Mouse (Mus musculus): ENCODE measurements at regions not wholly inside any gene's neighbourhood (a gene's known extent, or its start where the extent isn't known, plus 50 kb on each side); places are given as distances from the start of the nearest gene placed in this dataset.
"Not testable (repeated sequence)": the region's sequence is repeated elsewhere in the genome, so short reads cannot be mapped to it uniquely, and the experiment has no call there.

DNA sequence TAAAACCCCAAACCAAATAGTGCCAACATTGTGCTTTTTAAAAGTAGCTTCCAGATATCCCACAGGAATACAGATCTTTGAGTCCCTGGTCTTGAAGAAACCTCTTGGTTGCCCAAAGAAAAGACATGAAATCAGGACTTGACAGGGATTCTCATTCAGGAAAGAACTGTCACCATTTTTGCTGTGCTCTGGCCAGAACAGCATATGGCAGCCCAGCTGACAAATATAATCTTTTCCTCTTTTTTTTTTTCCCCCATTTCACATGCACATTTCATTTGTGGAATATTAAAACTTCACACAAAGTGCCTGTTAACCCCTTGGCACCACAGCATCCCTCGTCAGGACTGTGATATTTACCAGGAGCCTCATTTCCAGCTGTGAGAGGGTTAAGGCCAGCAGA lies 783.0 kb downstream of the Cypt12 start:
- intact Hi-C loops (cut with DNase I), result no loop called here

DNA sequence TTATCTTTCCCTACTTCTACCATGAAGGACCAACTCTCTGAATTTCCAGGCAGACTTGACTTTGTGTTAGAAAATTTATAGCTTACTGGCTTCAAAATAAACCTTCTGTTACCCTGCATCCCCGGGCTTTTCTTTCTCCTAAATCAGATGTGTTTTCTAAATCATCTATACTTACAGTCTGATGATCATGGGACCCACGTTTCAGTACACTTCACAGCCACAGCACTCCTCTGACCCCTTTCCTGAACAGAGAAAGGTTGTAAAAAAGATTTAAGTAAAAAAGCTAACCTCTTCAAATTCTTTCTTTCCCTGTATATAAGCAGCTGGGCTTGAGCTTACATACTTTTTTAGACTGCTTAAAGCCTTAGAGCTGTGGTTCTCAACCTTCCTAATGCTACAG lies 783.5 kb downstream of the Cypt12 start:
- intact Hi-C loops (cut with DNase I), result no loop called here
- no peak for DNase-seq (ENCODE audit: low spot score)

More for the DNA sequence above, 783.0 kb downstream of the Cypt12 start:
- DNase-seq (ENCODE audit: low spot score), result no peak

DNA sequence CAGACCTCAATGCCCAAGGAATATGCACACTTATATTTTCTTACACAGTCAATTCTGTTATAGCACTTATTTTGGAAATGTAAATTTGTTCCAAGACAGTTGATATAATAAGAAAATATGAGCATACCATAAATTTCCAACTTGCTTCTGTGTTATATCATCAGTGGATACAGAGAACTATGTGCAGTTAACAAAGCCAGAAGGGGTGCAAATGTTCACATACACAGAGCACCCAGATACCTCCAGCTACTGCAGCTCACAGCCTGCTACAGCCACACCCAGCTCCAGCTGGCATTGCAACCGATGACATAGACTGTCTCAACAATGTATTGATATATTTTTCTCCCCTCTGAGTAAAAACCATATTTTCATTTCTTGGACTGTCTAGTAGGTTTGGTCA lies 785.3 kb downstream of the Cypt12 start:
- intact Hi-C loops (cut with DNase I), result no loop called here

DNA sequence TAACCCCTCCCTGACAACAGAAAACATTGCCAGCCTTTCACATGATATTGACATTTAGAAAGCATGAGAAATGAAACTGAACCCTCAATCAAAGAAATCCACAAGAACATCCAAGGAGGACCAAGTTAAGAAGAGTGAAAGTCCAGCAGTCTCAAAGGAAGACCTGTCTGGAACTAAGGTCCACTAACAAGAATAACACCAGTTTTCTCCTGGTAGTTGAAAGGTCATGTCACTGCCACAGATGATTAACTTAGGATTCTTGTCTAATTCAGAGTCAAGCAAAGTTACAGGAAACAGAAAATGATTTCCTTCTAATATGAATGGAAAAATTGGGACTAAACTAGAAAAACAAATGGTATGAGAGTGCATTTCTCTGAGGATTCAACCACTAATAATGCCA lies 790.7 kb downstream of the Cypt12 start:
- intact Hi-C loops (cut with DNase I), result no loop called here
- no peak for DNase-seq (ENCODE audit: low spot score)

More for the DNA sequence above, 785.3 kb downstream of the Cypt12 start:
- no peak for DNase-seq (ENCODE audit: low spot score)

DNA sequence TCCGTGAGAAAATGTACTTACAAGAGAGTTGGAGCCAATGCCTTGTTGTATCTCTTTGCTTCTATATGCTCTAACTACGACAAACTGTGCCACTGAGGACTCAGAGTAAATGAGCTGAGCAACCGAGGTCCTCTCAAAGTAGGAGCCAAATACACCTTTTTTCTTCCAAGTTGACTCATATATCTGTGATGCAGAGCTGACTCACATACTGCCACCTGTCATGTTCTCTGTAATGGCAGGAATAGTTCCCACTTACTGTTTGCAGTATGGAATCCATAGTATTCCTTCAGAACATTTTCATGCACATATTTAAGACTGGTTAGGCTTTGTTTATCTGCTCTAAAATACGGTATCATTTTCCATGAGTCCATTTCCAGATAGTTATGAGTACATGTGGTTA lies 792.1 kb downstream of the Cypt12 start:
- intact Hi-C loops (cut with DNase I), result no loop called here
- no peak for DNase-seq (ENCODE audit: low spot score)

DNA sequence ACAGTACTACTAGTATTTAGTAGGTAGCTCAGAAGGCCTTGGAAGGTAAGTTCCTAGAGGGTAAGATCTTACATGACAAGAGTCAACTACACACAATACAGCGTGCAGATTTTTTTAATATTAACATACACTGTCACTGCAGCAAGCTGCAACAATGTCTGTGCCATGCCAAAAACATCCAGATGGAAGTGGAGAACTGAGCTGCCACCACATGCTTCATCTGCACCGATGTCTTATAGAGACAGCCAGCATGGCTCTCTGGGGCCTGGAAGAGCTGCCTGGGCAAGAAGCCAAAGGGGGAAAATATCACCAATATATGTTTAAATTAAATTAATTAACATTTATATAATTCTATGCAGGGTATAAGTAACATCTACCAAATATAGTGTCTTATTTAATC lies 795.3 kb downstream of the Cypt12 start:
- intact Hi-C loops (cut with DNase I), result no loop called here

DNA sequence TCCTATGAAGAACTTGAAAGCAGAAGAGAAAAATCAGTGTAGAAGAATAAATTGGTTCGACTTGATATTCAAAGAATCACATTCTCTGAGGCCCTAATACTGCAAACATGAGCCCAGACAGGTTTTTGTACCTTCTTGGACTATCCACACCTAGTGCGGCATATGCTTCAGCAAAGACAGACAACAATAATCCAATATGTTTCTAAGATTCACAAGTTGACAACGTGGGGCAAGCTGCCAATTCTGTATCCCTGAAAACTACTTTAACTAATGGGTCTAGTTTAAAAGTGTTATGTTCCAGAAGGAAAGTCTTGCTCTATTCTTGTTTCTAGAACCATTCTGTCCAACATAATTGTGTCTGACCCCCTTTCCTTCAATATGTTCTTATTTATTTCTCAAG lies 796.0 kb downstream of the Cypt12 start:
- intact Hi-C loops (cut with DNase I), result no loop called here
- no peak for DNase-seq (ENCODE audit: low spot score)

More for the DNA sequence above, 795.3 kb downstream of the Cypt12 start:
- no peak for DNase-seq (ENCODE audit: low spot score)

DNA sequence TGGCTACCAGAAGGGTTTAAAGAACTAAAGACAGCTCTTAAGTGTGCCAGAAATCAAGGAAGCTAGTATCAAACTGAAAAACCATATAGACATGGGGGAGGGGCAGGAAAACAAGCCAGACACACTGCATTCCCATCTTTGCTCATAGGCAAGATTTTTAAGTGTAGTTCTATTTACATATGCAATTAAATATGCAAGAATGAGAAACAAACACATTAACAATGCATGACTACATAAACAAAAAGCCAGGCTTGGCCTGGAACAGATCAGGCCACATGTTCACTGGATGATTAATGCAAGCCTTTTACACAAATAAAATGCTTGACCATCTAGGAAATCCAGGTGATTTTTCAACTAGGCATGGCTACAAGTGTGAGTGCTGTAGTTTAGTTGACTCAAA lies 798.0 kb downstream of the Cypt12 start:
- intact Hi-C loops (cut with DNase I), result no loop called here
- no peak for DNase-seq (ENCODE audit: low spot score)

DNA sequence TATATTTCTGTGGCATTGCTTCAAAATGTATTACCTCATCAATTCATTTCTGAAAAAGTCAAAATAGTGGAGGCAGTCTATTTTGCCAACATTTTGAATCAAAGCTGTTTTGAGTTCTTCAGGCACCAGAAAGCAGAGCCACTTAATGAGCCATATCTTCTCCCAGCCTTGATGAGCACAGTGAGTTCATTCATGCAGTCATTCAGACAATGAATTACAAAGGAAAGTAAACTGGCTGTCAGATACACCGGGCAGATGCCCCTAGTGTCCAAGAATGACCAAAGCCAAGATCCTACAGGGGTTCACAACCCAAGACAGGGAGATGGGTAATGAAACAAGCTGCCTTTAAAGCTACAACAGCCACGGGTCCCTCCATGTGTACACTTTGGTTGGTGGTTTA lies 798.7 kb downstream of the Cypt12 start:
- intact Hi-C loops (cut with DNase I), result no loop called here

DNA sequence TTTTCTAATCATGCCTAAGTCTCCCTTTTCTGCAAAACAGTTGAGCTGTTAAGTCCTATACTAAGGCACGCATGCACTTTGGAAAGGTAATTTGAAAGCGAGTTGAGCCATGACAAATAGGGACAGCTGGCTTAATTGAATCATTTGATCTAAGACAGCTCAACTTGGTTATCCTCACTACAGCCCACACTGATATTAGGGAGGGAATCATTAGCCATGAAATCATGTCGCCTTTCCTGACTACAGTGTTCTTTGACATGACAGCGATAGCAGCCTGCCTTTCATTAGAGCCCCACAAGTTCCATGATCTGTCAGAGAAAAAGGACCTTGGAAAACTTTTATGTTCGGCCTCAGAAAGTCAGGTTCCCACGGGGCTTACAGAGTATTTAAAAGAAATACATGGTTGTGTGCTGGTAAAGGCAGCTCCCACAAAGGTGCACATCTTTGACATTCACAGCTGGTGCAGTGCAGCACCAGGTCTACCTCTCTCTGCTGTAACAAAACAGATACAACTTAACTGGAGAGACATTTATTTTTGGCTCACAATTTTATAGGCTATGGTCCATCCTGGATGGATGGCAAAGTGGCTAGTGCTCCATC lies 803.5 kb downstream of the Cypt12 start:
- no peak for DNase-seq (ENCODE audit: low spot score)
- intact Hi-C loops (cut with DNase I), result no loop called here

More for the DNA sequence above, 798.7 kb downstream of the Cypt12 start:
- DNase-seq (ENCODE audit: low spot score), result no peak

DNA sequence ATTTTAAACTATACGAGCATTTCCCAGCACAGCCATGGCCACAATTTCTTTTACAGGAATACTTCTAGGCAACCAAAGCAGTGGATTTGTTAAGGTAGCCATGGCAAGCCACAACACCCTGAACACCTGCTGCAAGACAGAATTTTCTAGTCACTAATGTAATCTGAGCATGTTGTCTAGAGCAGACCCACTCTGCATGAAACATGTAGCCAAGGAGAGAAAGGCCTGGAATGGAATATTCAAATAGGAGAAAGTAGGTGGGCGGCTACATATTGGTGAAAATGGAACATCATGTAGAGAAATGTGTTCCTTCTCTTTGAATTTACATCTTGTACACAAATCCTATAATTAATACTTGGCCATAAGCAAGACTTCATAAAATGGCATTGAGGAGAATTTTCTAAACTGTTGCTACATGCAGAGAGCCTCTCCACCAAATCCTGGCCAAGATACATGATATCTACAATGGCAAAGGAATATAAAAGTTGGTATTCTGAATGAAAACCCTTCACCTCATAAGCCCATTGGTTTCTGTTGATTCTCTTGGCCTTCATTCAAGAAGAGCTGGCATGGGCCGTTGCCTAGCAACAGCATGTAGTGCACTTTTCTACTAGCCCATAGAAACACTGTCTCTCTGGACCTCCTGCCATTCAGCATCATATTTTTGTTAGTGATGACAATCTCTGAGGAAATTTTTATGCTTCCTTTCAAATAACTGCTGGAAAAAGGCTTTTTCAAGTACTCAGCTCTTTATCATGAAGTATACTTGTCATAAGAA lies 816.3 kb downstream of the Cypt12 start:
- intact Hi-C loops (cut with DNase I), result no loop called here
- DNase-seq (ENCODE audit: low spot score), result no peak

DNA sequence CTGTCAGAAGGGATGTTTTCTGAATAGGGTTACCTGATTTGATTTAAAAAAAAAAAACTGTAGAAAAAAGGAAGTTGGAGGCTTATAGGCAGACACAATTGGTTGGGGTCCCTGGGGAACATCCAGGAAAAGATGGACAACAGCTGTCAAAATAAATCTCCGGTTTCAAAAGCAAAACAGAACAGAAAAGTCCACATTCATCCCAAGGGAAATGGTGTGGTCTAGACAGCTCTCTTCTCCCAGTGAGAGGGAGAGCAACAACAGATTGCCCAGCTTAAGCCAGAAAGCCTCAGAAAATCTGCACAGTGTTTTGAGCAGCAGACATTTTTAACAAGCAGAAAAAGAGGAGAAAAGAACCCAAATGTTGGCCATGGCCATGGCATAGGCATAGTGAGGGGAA lies 830.3 kb downstream of the Cypt12 start:
- intact Hi-C loops (cut with DNase I), result no loop called here
- no peak for DNase-seq (ENCODE audit: low spot score)

DNA sequence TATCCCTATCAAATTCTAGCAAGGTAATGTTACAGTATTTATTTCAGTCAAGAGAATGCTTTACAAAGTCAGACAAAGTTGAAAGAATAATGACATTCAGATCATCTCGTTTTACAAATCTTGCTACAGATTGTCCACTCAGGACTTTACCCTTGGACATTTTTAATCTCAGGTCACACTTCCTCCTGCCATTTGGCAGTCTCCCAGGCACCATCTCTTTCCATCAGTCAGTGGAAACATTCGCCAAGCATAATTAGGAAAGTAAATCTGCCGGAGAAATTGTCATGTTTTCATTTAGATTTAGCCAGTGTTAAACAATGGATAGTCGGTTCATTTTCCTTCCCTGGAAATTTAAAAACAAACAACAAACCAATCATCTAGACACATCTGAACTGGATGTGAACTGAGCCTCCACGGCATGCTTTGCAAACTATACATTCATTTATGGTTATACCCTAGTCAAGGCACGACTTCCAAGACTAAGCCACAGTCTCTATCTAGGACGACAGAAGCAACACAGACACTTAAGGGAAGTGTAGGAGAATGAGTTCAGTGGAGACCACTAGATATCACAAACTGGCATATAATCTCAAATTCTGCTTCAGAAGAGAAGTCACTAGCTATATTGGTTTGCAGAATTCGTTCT lies 839.4 kb downstream of the Cypt12 start:
- intact Hi-C loops (cut with DNase I), result no loop called here
- no peak for DNase-seq (ENCODE audit: low spot score)

DNA sequence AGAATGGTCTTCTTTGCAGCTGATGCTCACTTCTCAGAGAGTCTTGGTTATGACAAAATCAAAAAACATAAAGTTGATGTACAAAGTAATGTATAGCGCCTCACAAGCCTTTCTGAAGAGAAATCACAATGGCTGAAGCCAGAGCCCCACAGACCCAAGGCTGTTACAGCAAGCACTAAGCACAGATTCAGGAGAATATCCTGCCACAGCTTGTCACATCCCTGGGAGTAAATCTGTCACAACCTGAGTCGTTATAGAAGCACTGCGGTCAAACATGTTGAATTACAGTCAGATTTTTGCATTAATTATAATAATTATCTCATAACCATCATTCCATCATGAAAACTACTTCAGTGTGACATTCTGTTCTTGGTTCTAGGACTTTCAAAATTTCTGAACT lies 825.7 kb downstream of the 1700064H15Rik start:
- DNase-seq (ENCODE audit: low spot score), result no peak
- intact Hi-C loops (cut with DNase I), result no loop called here

DNA sequence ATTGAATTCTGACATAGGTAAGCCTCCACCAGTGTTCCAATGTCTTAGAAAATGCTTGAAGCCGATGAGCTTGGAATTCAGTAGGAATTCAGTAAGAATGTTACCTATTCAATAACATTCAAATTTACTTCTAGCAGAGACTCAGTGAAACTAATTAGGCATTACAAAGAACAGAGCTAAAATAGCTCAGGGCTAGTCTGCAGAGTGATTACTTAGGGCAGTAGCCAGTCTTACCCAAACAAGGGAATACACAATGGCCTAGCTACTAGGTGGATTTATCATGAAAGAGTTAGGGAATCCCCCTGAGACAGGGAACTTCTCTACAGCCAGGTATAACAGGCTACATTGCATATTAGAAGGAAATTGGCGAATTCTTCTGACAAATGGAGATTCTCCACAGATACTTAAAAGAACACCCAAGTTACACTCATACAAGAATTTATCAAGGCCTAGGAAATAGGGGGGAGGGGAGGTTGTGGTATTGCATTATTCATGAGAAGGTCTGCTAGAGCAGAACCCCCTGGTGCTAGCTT lies 799.6 kb downstream of the 1700064H15Rik start:
- DNase-seq (ENCODE audit: low spot score); intact Hi-C loops (cut with DNase I): not testable (repeated sequence)

DNA sequence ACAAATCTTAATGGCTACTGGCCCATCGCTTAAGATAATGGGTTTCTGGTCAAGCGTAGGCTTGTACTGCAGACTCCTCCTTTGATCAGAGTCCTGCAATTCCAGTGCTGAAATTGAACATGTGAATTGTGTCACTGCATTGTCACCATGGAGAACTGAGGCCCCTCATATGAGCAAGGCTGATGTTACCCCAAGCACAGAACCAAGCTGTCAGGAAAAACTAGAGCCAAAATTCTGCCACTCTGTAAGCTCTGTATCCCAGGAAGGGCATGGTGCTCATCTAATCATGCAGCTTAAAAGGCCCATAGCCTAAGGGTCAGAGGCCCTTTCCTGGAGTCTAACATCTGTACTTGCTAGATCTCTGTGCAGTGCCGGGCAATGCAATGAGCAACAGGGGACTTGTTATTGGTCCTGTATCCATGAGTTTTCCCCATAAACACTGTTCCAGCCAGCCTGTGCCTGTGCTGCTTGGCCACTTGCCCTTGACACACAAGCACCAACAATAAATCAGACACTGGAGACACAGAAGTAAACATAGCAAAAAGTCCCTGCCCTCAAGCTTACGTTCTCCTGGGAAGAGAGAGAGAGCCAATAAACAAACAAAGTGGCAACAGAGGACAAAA lies 760.2 kb downstream of the 1700064H15Rik start:
- intact Hi-C loops (cut with DNase I), result no loop called here
- DNase-seq (ENCODE audit: low spot score), result no peak

DNA sequence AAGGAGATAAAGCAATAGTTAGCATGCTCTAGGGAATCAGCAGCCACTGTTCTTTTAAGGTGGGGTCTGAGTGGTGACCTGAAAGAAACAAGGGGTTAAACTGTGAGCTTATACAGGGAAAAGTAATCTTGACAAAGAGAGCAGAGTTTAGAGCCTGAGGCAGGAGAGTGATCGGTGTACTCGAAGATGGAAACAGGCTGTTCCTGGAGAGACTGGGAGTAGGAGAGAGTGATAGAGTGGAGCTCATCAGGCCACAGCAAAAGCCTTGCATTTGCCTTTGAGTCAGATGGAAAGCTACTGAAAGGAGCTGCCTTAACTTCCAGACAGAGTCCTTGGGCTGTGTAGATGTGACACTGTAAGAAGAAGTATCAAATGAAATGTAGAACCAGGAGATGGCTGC lies 759.7 kb downstream of the 1700064H15Rik start:
- intact Hi-C loops (cut with DNase I), result no loop called here
- no peak for DNase-seq (ENCODE audit: low spot score)

DNA sequence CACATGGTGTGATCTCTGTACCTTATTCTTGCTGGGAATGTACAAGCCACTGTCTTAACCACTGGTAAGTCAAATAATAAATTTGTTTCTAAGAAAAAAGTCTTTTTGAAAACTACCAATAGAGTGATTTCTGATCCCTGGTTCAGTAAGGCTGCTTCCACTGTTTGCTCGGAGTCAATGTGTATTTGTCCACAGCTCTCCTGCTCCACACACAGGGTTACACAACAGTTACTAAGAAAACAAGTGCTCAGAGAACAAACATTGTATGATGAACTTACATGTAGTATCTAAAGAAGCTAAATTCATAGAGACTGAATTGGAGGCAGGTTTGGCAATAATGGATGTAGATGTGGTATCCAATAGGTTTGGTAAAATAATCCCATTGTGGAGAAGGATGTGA lies 751.4 kb downstream of the 1700064H15Rik start:
- intact Hi-C loops (cut with DNase I), result no loop called here
- DNase-seq (ENCODE audit: low spot score), result no peak

DNA sequence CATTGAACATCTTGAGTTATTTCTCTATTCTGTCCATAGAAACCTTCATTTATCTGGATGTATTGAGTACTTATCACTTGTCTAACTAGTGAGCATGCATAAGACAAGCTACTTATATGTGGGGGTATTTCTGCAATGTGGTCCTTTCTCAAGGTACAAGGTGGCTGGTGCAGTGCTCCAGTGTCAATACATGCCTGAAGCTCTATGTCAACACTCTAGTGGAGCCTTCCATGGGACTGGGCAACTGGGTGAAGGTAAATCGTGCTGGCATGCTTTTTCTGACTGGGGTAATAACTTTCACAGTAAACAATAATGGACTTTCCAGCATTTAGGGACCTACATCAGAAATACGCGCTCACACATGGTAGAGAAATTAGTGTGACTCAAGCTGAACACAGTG lies 750.9 kb downstream of the 1700064H15Rik start:
- intact Hi-C loops (cut with DNase I), result no loop called here
- DNase-seq (ENCODE audit: low spot score), result no peak

DNA sequence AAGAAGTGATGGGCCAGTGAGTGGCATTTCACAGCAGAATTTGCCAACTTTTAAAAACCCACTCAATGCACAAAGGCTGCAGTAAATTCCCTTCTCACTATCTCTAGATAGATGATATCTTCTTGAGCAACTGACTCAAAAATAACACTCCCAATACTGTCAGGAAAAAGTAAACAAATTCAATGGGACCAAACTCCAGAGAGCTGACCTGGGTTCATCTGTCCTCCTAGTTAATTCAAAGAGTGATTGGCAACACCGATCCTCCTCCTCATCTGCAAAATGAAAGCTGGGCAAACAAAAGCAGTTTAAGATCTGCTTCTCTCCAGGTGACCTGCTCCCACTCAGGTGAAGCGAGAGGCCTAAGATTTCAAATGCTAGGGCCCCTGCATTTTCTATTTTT lies 747.3 kb downstream of the 1700064H15Rik start:
- intact Hi-C loops (cut with DNase I), result no loop called here
- no peak for DNase-seq (ENCODE audit: low spot score)

DNA sequence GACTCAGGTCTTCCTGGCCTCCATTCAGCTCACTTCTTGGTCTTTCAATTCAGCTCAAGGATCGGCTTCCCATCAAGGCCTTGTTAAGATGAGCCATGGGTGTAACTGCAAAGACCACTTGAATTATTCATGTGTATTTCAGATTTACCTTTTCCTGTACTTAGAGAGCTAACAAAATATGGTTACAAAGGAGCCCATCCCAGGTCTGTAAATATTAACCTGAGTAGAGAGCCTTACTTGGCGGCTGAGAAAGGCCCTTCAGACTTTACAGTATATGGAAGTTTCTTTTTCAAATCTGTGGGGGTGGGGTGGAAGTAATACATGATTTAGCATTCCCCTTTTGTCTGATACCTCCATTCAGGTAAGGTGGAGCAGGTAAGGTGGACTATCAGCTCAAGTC lies 735.7 kb downstream of the 1700064H15Rik start:
- DNase-seq (ENCODE audit: low spot score), result no peak
- intact Hi-C loops (cut with DNase I), result no loop called here

Data from heart, postnatal 25 days (tissue).